Mouse (Mus musculus): ENCODE data around the gene Lix1l.

The Lix1l gene

GRCm38 (mm10) chr3:96600639-96601250, at the start of gene Lix1l:
Gene Lix1l, plus strand, starts transcription at chr3:96601149.
- DNase-seq (ENCODE audit: low spot score): no peak

- DNase-seq (ENCODE audit: low spot score): no peak
These were observed 49.7 kb upstream of the Lix1l start for GRCm38 (mm10) chr3:96551203-96551602.

GRCm38 (mm10) chr3:96551890-96552289, 49.1 kb upstream of the Lix1l start:
- DNase-seq (ENCODE audit: low spot score): no peak

GRCm38 (mm10) chr3:96553601-96554000, 47.3 kb upstream of the Lix1l start:
- no peak for DNase-seq (ENCODE audit: low spot score)

DNA sequence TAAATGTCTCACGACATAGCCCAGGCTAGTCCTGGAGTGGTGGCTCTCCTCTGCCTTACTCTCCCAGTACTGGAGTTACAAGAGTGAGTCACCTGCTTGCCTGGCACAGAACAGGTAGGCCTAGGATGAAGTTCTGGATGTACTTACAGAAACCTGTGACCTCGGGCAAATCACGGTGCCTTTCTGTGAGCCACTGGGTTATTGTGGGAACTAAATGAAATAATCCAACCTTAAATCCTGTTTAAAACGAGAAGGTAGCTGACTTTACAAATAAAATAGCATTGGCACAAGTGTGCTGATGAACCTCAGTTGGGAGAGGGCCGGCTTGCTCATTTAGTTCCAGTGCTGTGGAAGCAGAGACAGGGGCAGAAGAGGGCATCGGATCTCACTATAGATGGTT, 46.7 kb upstream of the Lix1l start:
- DNase-seq (ENCODE audit: low spot score): no peak

DNA sequence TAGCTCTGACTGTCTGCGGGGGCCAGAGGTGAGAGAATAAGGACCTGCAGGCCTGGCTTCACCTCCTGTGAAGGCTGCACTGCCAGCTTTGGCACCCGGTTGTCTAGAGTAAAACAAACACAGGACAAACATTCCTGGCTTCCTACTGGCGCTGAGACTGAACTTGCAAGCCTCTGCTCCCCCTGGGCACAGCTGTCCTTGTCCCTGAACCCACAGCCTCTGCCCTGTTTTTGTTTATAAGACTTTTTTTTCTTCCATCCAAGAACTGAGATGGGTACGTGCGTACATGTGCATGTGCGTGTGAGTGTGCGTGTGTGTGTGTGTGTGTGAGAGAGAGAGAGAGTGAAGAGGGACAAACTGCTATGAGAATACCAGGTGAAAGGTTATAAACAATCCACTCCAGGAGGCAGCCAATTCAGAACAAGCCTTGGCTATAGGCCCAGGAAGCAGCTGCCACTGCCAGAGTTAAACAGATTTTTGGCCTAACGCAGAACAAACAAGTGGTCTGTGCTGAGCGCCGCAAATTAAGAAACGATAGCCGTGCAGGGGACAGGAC, 45.8 kb upstream of the Lix1l start:
- DNase-seq (ENCODE audit: low spot score): no peak

DNA sequence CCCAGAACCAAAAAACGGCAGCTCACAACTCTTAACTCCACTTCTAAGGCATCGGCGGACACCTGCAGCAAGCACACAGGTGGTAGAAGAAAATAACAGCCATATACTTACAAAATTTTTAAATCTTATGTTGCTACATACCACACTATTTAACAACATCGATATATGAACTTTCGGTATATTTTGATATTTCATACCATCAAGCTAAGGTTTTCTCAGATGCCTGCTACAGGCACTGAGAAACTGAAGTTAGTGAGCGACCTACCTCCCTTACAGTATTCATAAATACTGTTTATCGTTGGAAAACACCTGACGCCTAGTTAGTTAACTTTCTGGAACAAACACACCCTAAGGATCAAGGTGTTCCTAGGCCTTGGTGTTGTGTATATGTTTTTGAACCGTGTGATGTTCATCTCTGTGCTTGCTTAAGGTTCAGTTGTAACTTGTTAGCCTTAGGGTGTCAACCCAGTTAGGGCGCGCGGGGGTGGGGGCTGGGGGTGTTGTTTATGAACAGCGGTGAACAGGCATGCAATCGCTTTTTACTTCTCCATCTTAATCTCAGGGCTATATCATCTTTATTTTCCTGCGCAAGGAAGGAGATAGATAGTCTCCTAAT, 44.8 kb upstream of the Lix1l start:
- no peak for DNase-seq (ENCODE audit: low spot score)

DNA sequence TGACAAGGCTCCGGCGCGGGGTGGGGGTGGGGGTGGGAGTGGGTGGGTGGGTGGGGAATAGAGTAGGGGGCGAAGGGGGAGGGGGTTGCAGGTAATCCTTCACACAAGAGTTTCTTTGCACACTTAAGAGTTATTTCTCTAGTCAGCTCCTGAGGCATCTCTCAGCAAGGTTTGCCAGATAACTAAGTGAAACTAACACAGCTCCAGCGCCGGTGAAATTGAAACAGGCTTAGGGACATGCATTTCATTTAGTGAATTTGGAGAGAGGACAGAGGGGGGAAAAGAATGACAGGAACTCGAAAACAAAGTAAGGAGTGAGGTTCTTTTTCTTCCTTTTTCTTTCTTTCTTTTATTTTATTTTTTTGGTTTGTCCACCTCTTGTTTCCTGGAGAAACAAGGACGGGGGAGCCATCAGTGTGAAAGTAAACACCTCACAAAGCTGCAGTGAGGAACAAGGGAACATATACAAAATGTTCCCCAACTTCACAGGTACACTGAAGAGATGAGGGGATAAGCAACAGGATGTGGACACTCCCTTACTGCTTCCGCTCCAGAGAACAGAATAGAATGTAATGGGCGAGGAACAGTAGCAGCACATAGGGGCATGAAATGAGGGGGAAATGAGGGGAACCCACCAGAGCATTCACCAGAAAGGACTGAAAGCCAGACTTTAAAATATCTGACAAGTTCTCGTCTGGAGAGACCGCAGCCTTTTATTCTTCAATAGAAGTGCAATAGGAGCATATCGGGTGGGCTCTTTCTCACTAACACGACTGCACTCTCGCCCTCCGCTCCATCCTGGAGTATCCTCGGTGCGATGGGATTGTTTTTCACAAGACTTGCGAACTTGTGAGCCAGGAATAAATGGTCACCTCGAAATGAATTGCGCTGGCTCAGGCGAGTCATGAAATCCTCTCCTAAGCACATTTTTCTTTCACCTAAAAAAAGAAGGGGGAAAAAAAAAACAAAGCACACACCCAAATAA, 44.0 kb upstream of the Lix1l start:
- no peak for DNase-seq (ENCODE audit: low spot score)

GRCm38 (mm10) chr3:96557694-96558093, 43.3 kb upstream of the Lix1l start, which contains the start of gene Txnip:
Gene Txnip, plus strand, starts transcription at chr3:96557957.
- DNase-seq (ENCODE audit: low spot score): peak; percentile 89

DNA sequence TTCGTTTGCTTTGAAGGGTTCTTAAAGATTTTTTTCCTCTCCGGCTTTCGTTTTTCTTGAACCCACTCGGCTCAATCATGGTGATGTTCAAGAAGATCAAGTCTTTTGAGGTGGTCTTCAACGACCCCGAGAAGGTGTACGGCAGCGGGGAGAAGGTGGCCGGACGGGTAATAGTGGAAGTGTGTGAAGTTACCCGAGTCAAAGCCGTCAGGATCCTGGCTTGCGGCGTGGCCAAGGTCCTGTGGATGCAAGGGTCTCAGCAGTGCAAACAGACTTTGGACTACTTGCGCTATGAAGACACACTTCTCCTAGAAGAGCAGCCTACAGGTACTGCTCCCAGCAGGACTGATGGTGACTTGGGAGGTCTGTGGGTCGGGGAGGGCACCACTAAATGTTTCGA, 42.8 kb upstream of the Lix1l start:
- no peak for DNase-seq (ENCODE audit: low spot score)

DNA sequence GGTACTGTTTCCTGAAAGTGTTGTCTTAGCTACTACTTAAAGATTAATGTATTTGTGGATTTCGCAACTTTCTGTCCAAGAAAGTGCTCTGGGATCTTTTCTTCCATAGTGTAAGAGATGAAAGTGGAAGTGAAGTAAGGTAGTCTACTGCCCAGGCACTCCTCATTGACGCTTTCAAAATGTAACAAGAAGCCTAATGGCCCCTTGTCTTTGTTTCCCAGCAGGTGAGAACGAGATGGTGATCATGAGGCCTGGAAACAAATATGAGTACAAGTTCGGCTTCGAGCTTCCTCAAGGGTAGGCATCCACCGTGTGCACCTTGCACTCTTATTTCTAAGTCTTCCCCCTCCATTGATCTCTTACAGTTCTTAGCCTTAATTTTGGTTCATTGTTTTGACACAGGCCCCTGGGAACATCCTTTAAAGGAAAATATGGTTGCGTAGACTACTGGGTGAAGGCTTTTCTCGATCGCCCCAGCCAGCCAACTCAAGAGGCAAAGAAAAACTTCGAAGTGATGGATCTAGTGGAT, 42.2 kb upstream of the Lix1l start:
- DNase-seq (ENCODE audit: low spot score): no peak

DNA sequence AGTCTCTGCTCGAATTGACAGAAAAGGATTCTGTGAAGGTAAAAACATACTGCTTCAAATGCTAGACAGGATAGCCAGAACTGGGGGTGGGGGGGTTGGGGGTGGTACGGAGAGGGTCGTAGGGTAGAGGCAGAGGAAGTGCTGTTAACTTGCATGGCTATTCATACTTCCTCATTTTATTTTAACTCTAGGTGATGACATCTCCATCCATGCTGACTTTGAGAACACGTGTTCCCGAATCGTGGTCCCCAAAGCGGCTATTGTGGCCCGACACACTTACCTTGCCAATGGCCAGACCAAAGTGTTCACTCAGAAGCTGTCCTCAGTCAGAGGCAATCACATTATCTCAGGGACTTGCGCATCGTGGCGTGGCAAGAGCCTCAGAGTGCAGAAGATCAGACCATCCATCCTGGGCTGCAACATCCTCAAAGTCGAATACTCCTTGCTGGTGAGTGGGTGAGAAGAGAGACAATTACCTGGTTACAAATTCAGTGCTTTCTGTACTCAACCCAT, 41.5 kb upstream of the Lix1l start:
- no peak for DNase-seq (ENCODE audit: low spot score)

DNA sequence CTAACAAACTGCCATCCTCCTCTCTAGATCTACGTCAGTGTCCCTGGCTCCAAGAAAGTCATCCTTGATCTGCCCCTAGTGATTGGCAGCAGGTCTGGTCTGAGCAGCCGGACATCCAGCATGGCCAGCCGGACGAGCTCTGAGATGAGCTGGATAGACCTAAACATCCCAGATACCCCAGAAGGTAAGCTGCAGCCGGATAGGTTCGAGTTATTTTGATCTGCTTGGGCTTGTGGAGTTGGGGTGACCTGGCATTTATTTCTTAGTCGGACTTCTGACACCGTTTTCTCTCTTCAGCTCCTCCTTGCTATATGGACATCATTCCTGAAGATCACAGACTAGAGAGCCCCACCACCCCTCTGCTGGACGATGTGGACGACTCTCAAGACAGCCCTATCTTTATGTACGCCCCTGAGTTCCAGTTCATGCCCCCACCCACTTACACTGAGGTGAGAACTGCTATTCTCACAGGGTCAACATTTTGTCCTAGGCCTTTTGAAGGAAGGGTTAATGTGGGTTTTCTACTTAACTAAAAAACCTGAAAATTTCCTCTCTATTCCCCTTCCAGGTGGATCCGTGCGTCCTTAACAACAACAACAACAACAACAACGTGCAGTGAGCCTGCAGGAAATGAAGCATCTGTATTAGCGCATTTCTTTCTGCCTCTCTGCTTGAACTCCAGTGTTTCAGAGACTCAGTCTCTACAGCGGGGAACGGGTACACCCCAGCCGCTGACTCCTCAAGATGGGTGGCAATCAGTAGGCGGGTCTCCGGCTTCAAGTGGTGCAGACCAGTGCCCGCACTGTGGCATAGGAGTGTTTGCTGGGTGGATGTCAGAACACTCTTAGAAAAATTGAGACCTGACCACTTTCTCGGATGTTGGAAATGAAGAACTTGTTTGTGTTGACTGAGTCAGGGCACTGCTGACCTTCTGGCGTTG, 40.8 kb upstream of the Lix1l start:
- no peak for DNase-seq (ENCODE audit: low spot score)

- DNase-seq (ENCODE audit: low spot score): no peak
These were observed 39.9 kb upstream of the Lix1l start for GRCm38 (mm10) chr3:96560881-96561668.

GRCm38 (mm10) chr3:96561946-96562681, 38.8 kb upstream of the Lix1l start:
- no peak for DNase-seq (ENCODE audit: low spot score)

DNA sequence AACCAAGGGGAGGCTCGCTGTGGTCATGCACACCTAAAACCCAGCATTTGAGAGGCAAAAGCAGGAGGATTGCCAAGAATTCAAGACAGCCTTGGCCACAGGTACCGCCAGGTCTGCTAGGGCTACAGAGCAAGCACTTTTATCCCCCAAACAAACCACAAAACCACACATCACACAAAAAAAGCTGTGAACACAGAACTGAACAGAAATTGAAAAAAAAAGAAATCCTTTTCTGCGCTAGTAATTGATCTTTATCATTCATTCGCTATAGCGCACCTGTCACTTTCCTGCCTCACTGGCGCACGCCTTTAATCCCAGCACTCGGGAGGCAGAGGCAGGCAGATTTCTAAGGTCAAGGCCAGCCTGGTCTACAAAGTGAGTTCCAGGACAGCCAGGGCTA, 37.7 kb upstream of the Lix1l start:
- DNase-seq (ENCODE audit: low spot score): no peak

- no peak for DNase-seq (ENCODE audit: low spot score)
These were observed 36.9 kb upstream of the Lix1l start for GRCm38 (mm10) chr3:96563911-96564632.

DNA sequence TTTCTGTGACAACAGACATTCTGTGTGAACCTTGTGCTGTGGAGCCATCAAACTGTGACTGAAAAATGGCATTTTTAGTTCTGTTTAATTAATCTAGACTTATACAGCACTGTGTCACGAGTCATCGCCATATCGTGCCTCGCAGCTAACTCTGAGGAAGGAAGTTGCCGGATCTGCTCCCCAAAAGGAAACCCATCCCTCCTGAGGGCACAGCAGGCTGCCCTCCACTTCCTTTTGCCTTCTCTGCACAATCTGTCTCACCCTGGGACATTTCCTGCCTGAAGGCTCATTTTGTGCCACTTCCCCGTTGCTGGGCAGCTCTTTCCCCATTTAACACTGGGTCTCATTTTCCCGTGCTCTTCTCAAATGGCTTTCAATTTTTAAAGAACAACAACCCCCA, 36.3 kb upstream of the Lix1l start:
- no peak for DNase-seq (ENCODE audit: low spot score)

DNA sequence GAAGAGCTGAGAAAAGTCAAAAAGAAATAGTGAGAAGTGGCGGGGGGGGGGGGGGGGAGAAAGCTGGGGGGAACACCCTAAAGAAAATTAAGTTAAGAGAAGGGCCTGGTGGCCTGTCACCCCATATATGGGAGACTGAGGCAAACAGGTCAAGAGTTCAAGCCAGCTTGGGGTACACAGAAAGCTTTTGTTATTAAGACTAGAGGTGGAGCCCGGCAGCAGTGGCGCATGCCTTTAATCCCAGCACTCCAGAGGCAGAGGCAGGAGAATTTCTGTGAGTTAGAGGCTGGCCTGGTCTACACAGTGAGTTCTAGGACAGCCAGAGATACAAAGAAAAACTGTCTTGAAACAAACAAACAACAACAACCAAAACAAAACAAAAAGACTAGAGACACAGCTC, 35.8 kb upstream of the Lix1l start:
- no peak for DNase-seq (ENCODE audit: low spot score)
